Mouse (Mus musculus): ENCODE results near the gene Gramd1b.

- TF ChIP-seq CTCF (IDR thresholded peaks at IDR 0.05; ENCODE audit: low read depth) (no peak), EP300 (IDR thresholded peaks at IDR 0.05; ENCODE audit: low read depth) (no peak)
Observed at GRCm38 (mm10) chr9:40391359-40391758, 139.8 kb downstream of the Gramd1b start.

All from heart, postnatal 0 days (tissue).